Mouse (Mus musculus) frontal cortex, postnatal 25 days (tissue): Measurements from ENCODE around the gene Cc2d1a.

ENCODE experiments used
- DNase-seq, 2 experiments: peaks; one replicate each; pipeline ENCODE4 v3.0.0; 2022; ENCODE audit warnings: low spot score in 2 of 2

Gene Cc2d1a

GRCm38 (mm10) chr8:84147769-84148530 is at the start of gene Cc2d1a, which contains the start of gene 4930432K21Rik:
Cc2d1a (minus strand) TSS chr8:84147936.
4930432K21Rik (plus strand) TSS chr8:84148025.
- peak; percentile 83 to 88 for DNase-seq

- peak; percentile 60 to 63 for DNase-seq
Observed at GRCm38 (mm10) chr8:84197141-84197921, 49.6 kb upstream of the Cc2d1a start.

- DNase-seq, result no peak
Observed at GRCm38 (mm10) chr8:84194224-84194743, 46.5 kb upstream of the Cc2d1a start.

GRCm38 (mm10) chr8:84193566-84193965 is 45.8 kb upstream of the Cc2d1a start:
- DNase-seq, result no peak

GRCm38 (mm10) chr8:84193161-84193560 is 45.4 kb upstream of the Cc2d1a start:
- DNase-seq, result no peak

GRCm38 (mm10) chr8:84192555-84192954 is 44.8 kb upstream of the Cc2d1a start:
- DNase-seq, result peak; percentile 42 to 51

- DNase-seq, result no peak
Observed at GRCm38 (mm10) chr8:84192023-84192422, 44.3 kb upstream of the Cc2d1a start.

- no peak for DNase-seq
Observed at GRCm38 (mm10) chr8:84190191-84190867, 42.6 kb upstream of the Cc2d1a start.

- DNase-seq, result no peak
Observed at GRCm38 (mm10) chr8:84189603-84190002, 41.9 kb upstream of the Cc2d1a start.

GRCm38 (mm10) chr8:84188671-84189070 is 40.9 kb upstream of the Cc2d1a start:
- no peak for DNase-seq

- peak in 1 of 2 experiments; percentile 28 for DNase-seq
Observed at GRCm38 (mm10) chr8:84187065-84187755, 39.5 kb upstream of the Cc2d1a start.

- DNase-seq, result peak; percentile 58 to 66
Observed at GRCm38 (mm10) chr8:84186547-84186946, 38.8 kb upstream of the Cc2d1a start.

- no peak for DNase-seq
Observed at GRCm38 (mm10) chr8:84185117-84185516, 37.4 kb upstream of the Cc2d1a start, which contains the start of gene Nanos3. Nanos3 (minus strand) TSS chr8:84185217.

- DNase-seq, result no peak
Observed at GRCm38 (mm10) chr8:84184085-84185043, 36.6 kb upstream of the Cc2d1a start.

- DNase-seq, result no peak
Observed at GRCm38 (mm10) chr8:84183261-84184084, 35.7 kb upstream of the Cc2d1a start.

GRCm38 (mm10) chr8:84182833-84183232 is 35.1 kb upstream of the Cc2d1a start:
- DNase-seq, result no peak

- DNase-seq, result no peak
Observed at GRCm38 (mm10) chr8:84180530-84181190, 32.9 kb upstream of the Cc2d1a start.

- DNase-seq, result no peak
Observed at GRCm38 (mm10) chr8:84179946-84180345, 32.2 kb upstream of the Cc2d1a start.

GRCm38 (mm10) chr8:84178592-84178991 is 30.9 kb upstream of the Cc2d1a start:
- no peak for DNase-seq
